In the genomic region with DNA sequence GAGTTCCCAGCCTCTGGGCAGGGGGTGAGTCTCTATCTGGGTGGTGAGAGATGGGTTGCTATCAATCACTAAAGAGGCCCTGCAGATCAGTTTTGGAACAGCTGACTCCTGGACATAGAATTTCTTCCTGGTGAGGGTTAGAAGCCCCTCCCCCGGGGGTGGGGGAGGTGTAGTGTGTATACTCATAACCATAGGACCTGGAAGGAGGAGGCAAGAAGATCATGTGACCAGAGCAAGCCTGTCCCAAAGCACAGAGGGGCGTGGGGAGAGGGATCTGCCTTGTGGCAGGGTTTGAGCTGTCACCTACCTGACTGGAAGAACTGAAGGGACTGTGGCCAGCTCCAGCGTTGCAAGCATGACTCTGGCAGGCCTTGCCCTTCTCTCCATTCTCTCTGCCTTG, we compare ENCODE assay signal across 9 mouse cellular contexts. TPM values are rescaled to one million over a fixed set of nuclear protein-coding genes. Genes with fewer than 3 reads are reported as not detected.
A peak's percentile ranks its signal among the peaks of the same experiment; 100 is the strongest.
DNase-seq lines count a peak whose midpoint lies in the region; ATAC-seq and TF ChIP-seq lines count a peak whose summit lies in the region.
"Had no signal": no experiment of that assay in that cellular context is flagged by ENCODE, and none has a peak within 500 bp of the region (broad histone marks: within the 10 kb centered on the region; RNA-seq: fewer than 3 reads in every experiment).

No protein-coding gene starts in this region.

- WGBS in midbrain, embryonic 10.5 days, result 40% methylated on average over 3 of the region's 3 CpGs
- WGBS in midbrain, embryonic 16.5 days, result 45% methylated on average over 3 of the region's 3 CpGs
- WGBS in embryonic facial prominence, embryonic 11.5 days, result 31% methylated on average over 3 of the region's 3 CpGs
- 25% methylated on average over 3 of the region's 3 CpGs for WGBS in limb, embryonic 14.5 days
- WGBS in stomach, postnatal 0 days, result 12% methylated on average over 3 of the region's 3 CpGs

- H3K9me3 ChIP-seq in midbrain, embryonic 10.5 days (replicated peaks), result no peaks in the 10 kb centered on the region
- H3K9me3 ChIP-seq in midbrain, embryonic 16.5 days (replicated peaks; ENCODE audit: control insufficient read depth, low read length, poor library complexity, severe bottlenecking), result no peaks in the 10 kb centered on the region
- H3K9me3 ChIP-seq in embryonic facial prominence, embryonic 11.5 days (replicated peaks; ENCODE audit: control insufficient read depth, low read length), result no peaks in the 10 kb centered on the region
- H3K9me3 ChIP-seq in limb, embryonic 14.5 days (ENCODE audit: control insufficient read depth, low read length), result no peaks in the 10 kb centered on the region
- no peaks in the 10 kb centered on the region for H3K9me3 ChIP-seq in stomach, postnatal 0 days (ENCODE audit: control insufficient read depth, low read length)
- H3K9me3 ChIP-seq: liver, embryonic 15.5 days; neural tube, embryonic 13.5 days had no signal

- TF ChIP-seq EP300 in stomach, postnatal 0 days (optimal IDR thresholded peaks at IDR 0.05), result no peak

- no peak overlapping the region for H3K4me3 ChIP-seq in midbrain, embryonic 10.5 days
- no peak overlapping the region for H3K4me3 ChIP-seq in midbrain, embryonic 16.5 days (ENCODE audit: low read depth, low read length)
- no peak overlapping the region for H3K4me3 ChIP-seq in embryonic facial prominence, embryonic 11.5 days (ENCODE audit: low read depth, low read length)
- no peak overlapping the region for H3K4me3 ChIP-seq in limb, embryonic 14.5 days (replicated peaks; ENCODE audit: low read length)
- H3K4me3 ChIP-seq in stomach, postnatal 0 days (ENCODE audit: low read depth, low read length), result no peak overlapping the region
- H3K4me3 ChIP-seq: liver, embryonic 15.5 days; neural tube, embryonic 13.5 days had no signal

- peaks cover 21% of the 10 kb centered on the region for H3K4me1 ChIP-seq in midbrain, embryonic 10.5 days
- no peaks in the 10 kb centered on the region for H3K4me1 ChIP-seq in midbrain, embryonic 16.5 days (ENCODE audit: control insufficient read depth, insufficient read depth, low read length)
- no peaks in the 10 kb centered on the region for H3K4me1 ChIP-seq in embryonic facial prominence, embryonic 11.5 days (ENCODE audit: control insufficient read depth, insufficient read depth, low read length)
- peaks cover 7% of the 10 kb centered on the region; the same call in 1 of the 2 replicates for H3K4me1 ChIP-seq in limb, embryonic 14.5 days (ENCODE audit: control insufficient read depth, insufficient read depth, low read length)
- no peaks in the 10 kb centered on the region for H3K4me1 ChIP-seq in stomach, postnatal 0 days (replicated peaks; ENCODE audit: control insufficient read depth, insufficient read depth)

- H3K4me2 ChIP-seq in midbrain, embryonic 16.5 days (ENCODE audit: low read length), result no peak overlapping the region
- H3K4me2 ChIP-seq in embryonic facial prominence, embryonic 11.5 days (ENCODE audit: low read depth, low read length), result no peak overlapping the region
- no peak overlapping the region for H3K4me2 ChIP-seq in limb, embryonic 14.5 days (replicated peaks; ENCODE audit: low read depth, low read length, severe bottlenecking)
- no peak overlapping the region for H3K4me2 ChIP-seq in stomach, postnatal 0 days (replicated peaks; ENCODE audit: low read depth)
- H3K4me2 ChIP-seq: liver, embryonic 15.5 days; neural tube, embryonic 13.5 days had no signal

- no peak for TF ChIP-seq CTCF in stomach, postnatal 0 days (IDR thresholded peaks at IDR 0.05; ENCODE audit: low read depth)

- peak overlapping the region; percentile 70 for H3K27ac ChIP-seq in midbrain, embryonic 10.5 days (replicated peaks)
- no peak overlapping the region for H3K27ac ChIP-seq in midbrain, embryonic 16.5 days (ENCODE audit: low read length)
- no peak overlapping the region for H3K27ac ChIP-seq in embryonic facial prominence, embryonic 11.5 days (replicated peaks; ENCODE audit: low read depth, low read length)
- peak overlapping the region; percentile 44; the same call in 1 of the 2 replicates for H3K27ac ChIP-seq in limb, embryonic 14.5 days (replicated peaks; ENCODE audit: low read depth, low read length)
- no peak overlapping the region for H3K27ac ChIP-seq in stomach, postnatal 0 days (replicated peaks)
- H3K27ac ChIP-seq: liver, embryonic 15.5 days had no signal

- H3K27me3 ChIP-seq in midbrain, embryonic 10.5 days (ENCODE audit: low read depth, poor library complexity, severe bottlenecking), result no peaks in the 10 kb centered on the region
- no peaks in the 10 kb centered on the region for H3K27me3 ChIP-seq in midbrain, embryonic 16.5 days (ENCODE audit: control insufficient read depth, insufficient read depth, low read depth, low read length)
- H3K27me3 ChIP-seq in embryonic facial prominence, embryonic 11.5 days (ENCODE audit: control insufficient read depth, insufficient read depth, low read length), result no peaks in the 10 kb centered on the region
- H3K27me3 ChIP-seq in limb, embryonic 14.5 days (ENCODE audit: control insufficient read depth, insufficient read depth, low read length), result no peaks in the 10 kb centered on the region
- H3K27me3 ChIP-seq in stomach, postnatal 0 days (ENCODE audit: control insufficient read depth, insufficient read depth, low read length), result no peaks in the 10 kb centered on the region
- H3K27me3 ChIP-seq: neural tube, embryonic 13.5 days had no signal

- no peak overlapping the region for H3K9ac ChIP-seq in midbrain, embryonic 16.5 days (ENCODE audit: low read depth, low read length)
- H3K9ac ChIP-seq in embryonic facial prominence, embryonic 11.5 days (replicated peaks; ENCODE audit: low read length), result no peak overlapping the region
- no peak overlapping the region for H3K9ac ChIP-seq in limb, embryonic 14.5 days (ENCODE audit: low read depth, low read length, severe bottlenecking)
- H3K9ac ChIP-seq in stomach, postnatal 0 days (ENCODE audit: low read length), result no peak overlapping the region
- H3K9ac ChIP-seq: liver, embryonic 15.5 days; neural tube, embryonic 13.5 days had no signal

- ATAC-seq in midbrain, embryonic 16.5 days, result no peak
- ATAC-seq in embryonic facial prominence, embryonic 11.5 days (replicated peaks; ENCODE audit: insufficient number of reproducible peaks, low FRiP score, low TSS enrichment, low read depth), result no peak
- ATAC-seq in limb, embryonic 14.5 days (ENCODE audit: low FRiP score, low read depth), result no peak
- no peak for ATAC-seq in stomach, postnatal 0 days (ENCODE audit: low FRiP score, low TSS enrichment)

- peak; percentile 28 for DNase-seq in midbrain, embryonic 10.5 days (ENCODE audit: low spot score)
- peak; percentile 42 for DNase-seq in embryonic facial prominence, embryonic 11.5 days (ENCODE audit: low spot score)
- no peak for DNase-seq in limb, embryonic 14.5 days (ENCODE audit: low spot score)
- peak; percentile 36 for DNase-seq in stomach, postnatal 0 days (ENCODE audit: low spot score)
- no peak for DNase-seq in frontal cortex, postnatal 36 days (ENCODE audit: low spot score in 2 of 2)
- no peak for DNase-seq in thymus, postnatal 36 days

- no peak for TF ChIP-seq POLR2A in limb, embryonic 14.5 days (IDR thresholded peaks at IDR 0.05; ENCODE audit: borderline replicate concordance, extremely low read depth, insufficient read depth, insufficient read length)

- no peaks in the 10 kb centered on the region for H3K36me3 ChIP-seq in midbrain, embryonic 10.5 days
- H3K36me3 ChIP-seq in midbrain, embryonic 16.5 days (ENCODE audit: control insufficient read depth, insufficient read depth, low read length), result no peaks in the 10 kb centered on the region
- H3K36me3 ChIP-seq in embryonic facial prominence, embryonic 11.5 days (replicated peaks; ENCODE audit: control insufficient read depth, insufficient read depth, low read depth, low read length), result no peaks in the 10 kb centered on the region
- H3K36me3 ChIP-seq in limb, embryonic 14.5 days (ENCODE audit: control insufficient read depth, insufficient read depth, low read length), result no peaks in the 10 kb centered on the region
- no peaks in the 10 kb centered on the region for H3K36me3 ChIP-seq in stomach, postnatal 0 days (ENCODE audit: control insufficient read depth, insufficient read depth, low read length)
- H3K36me3 ChIP-seq: liver, embryonic 15.5 days; neural tube, embryonic 13.5 days had no signal

RNA-seq across cellular contexts. Expression of a gene that starts 18.1 kb away (rescaled TPM):
- polyA plus RNA-seq in midbrain, embryonic 10.5 days (2016; fragmentation: Nextera tagmentation; extraction: Ambion mirVana), result 57.5 and 60.1 TPM in 2 replicates
- polyA plus RNA-seq in midbrain, embryonic 16.5 days (2015; fragmentation: Nextera tagmentation; extraction: Ambion mirVana), result 42.8 and 46.7 TPM in 2 replicates
- 67.0 and 74.4 TPM in 2 replicates for polyA plus RNA-seq in embryonic facial prominence, embryonic 11.5 days (2014; fragmentation: Nextera tagmentation; extraction: Ambion mirVana)
- polyA plus RNA-seq in limb, embryonic 14.5 days (2012; rRNA removed), result 17.3 and 20.7 TPM in 2 replicates
- polyA plus RNA-seq in limb, embryonic 14.5 days (2014; fragmentation: Nextera tagmentation; extraction: Ambion mirVana), result 49.2 and 50.7 TPM in 2 replicates
- 32.6 and 35.0 TPM in 2 replicates for polyA plus RNA-seq in stomach, postnatal 0 days (2015; fragmentation: Nextera tagmentation; extraction: Ambion mirVana)

RNA-seq across cellular contexts. Expression of a gene that starts 35.9 kb away (rescaled TPM):
- 14.7 and 17.8 TPM in 2 replicates for polyA plus RNA-seq in midbrain, embryonic 10.5 days (2016; fragmentation: Nextera tagmentation; extraction: Ambion mirVana)
- 68.8 and 73.2 TPM in 2 replicates for polyA plus RNA-seq in midbrain, embryonic 16.5 days (2015; fragmentation: Nextera tagmentation; extraction: Ambion mirVana)
- polyA plus RNA-seq in embryonic facial prominence, embryonic 11.5 days (2014; fragmentation: Nextera tagmentation; extraction: Ambion mirVana), result 23.4 and 24.4 TPM in 2 replicates
- polyA plus RNA-seq in limb, embryonic 14.5 days (2012; rRNA removed), result 35.2 and 36.4 TPM in 2 replicates
- 35.4 and 37.3 TPM in 2 replicates for polyA plus RNA-seq in limb, embryonic 14.5 days (2014; fragmentation: Nextera tagmentation; extraction: Ambion mirVana)
- polyA plus RNA-seq in stomach, postnatal 0 days (2015; fragmentation: Nextera tagmentation; extraction: Ambion mirVana), result 29.4 TPM in 2 replicates

RNA-seq across cellular contexts. Expression of a gene that starts 59.4 kb away (rescaled TPM):
- 14.7 and 16.6 TPM in 2 replicates for polyA plus RNA-seq in midbrain, embryonic 10.5 days (2016; fragmentation: Nextera tagmentation; extraction: Ambion mirVana)
- polyA plus RNA-seq in midbrain, embryonic 16.5 days (2015; fragmentation: Nextera tagmentation; extraction: Ambion mirVana), result 42.8 and 42.9 TPM in 2 replicates
- 21.0 and 22.5 TPM in 2 replicates for polyA plus RNA-seq in embryonic facial prominence, embryonic 11.5 days (2014; fragmentation: Nextera tagmentation; extraction: Ambion mirVana)
- 11.2 and 11.6 TPM in 2 replicates for polyA plus RNA-seq in limb, embryonic 14.5 days (2012; rRNA removed)
- polyA plus RNA-seq in limb, embryonic 14.5 days (2014; fragmentation: Nextera tagmentation; extraction: Ambion mirVana), result 19.6 and 21.8 TPM in 2 replicates
- 90.2 and 91.7 TPM in 2 replicates for polyA plus RNA-seq in stomach, postnatal 0 days (2015; fragmentation: Nextera tagmentation; extraction: Ambion mirVana)

Comparison
In these comparisons a context has a peak if more than half of its experiments do, and no peak if none do; other contexts are left out.
1. H3K27ac ChIP-seq: peak in midbrain, embryonic 10.5 days (single experiment) and limb, embryonic 14.5 days (single experiment); none in midbrain, embryonic 16.5 days (single experiment), embryonic facial prominence, embryonic 11.5 days (single experiment) and stomach, postnatal 0 days (single experiment).
2. DNase-seq: peak in midbrain, embryonic 10.5 days (single experiment), embryonic facial prominence, embryonic 11.5 days (single experiment) and stomach, postnatal 0 days (single experiment); none in limb, embryonic 14.5 days (single experiment), frontal cortex, postnatal 36 days (0 of 2) and thymus, postnatal 36 days (0 of 2).